Mouse (Mus musculus): ENCODE measurements at regions not wholly inside any gene's neighbourhood (a gene's known extent, or its start where the extent isn't known, plus 50 kb on each side); places are given as distances from the start of the nearest gene placed in this dataset.

GRCm38 (mm10) chr15:29356395-29356794 is 816.0 kb upstream of the Ctnnd2 start:
- Histone ChIP-seq H3K27ac (no peak overlapping the region), H3K9ac (ENCODE audit: low read depth, low read length) (no peak overlapping the region), H3K36me3 (ENCODE audit: insufficient read depth, low read length) (no peaks in the 10 kb centered on the region), H3K4me3 (replicated peaks; ENCODE audit: low read depth, low read length) (no peak overlapping the region), H3K27me3 (ENCODE audit: insufficient read depth, low read length) (no peaks in the 10 kb centered on the region), H3K4me1 (replicated peaks; ENCODE audit: insufficient read depth, low read length) (no peaks in the 10 kb centered on the region), H3K9me3 (replicated peaks; ENCODE audit: low read length) (no peaks in the 10 kb centered on the region), H3K4me2 (ENCODE audit: low read length) (no peak overlapping the region)
- DNase-seq (ENCODE audit: low spot score) (no peak), ATAC-seq (replicated peaks; ENCODE audit: low FRiP score, low read depth) (no peak)
- 74% methylated on average over 4 of the region's 4 CpGs for WGBS
- TF ChIP-seq CTCF (IDR thresholded peaks at IDR 0.05; ENCODE audit: low read depth): no peak

GRCm38 (mm10) chr15:29399881-29400280 is 772.5 kb upstream of the Ctnnd2 start:
- no peaks in the 10 kb centered on the region for H3K4me1 ChIP-seq (replicated peaks; ENCODE audit: insufficient read depth, low read length)
- H3K4me3 ChIP-seq (replicated peaks; ENCODE audit: low read depth, low read length): no peak overlapping the region
- DNase-seq (ENCODE audit: low spot score) (no peak), ATAC-seq (replicated peaks; ENCODE audit: low FRiP score, low read depth) (no peak)
- H3K9me3 ChIP-seq (replicated peaks; ENCODE audit: low read length): no peaks in the 10 kb centered on the region
- H3K36me3 ChIP-seq (ENCODE audit: insufficient read depth, low read length): no peaks in the 10 kb centered on the region
- H3K27me3 ChIP-seq (ENCODE audit: insufficient read depth, low read length): no peaks in the 10 kb centered on the region
- H3K27ac ChIP-seq: no peak overlapping the region
- no peak for TF ChIP-seq CTCF (IDR thresholded peaks at IDR 0.05; ENCODE audit: low read depth)
- no peak overlapping the region for H3K9ac ChIP-seq (ENCODE audit: low read depth, low read length)
- 86% methylated on average over 4 of the region's 4 CpGs for WGBS
- no peak overlapping the region for H3K4me2 ChIP-seq (ENCODE audit: low read length)

GRCm38 (mm10) chr15:29433033-29433739 is 739.2 kb upstream of the Ctnnd2 start:
- no peak for DNase-seq (ENCODE audit: low spot score)
- H3K4me1 ChIP-seq (replicated peaks; ENCODE audit: insufficient read depth, low read length): no peaks in the 10 kb centered on the region
- no peaks in the 10 kb centered on the region for H3K27me3 ChIP-seq (ENCODE audit: insufficient read depth, low read length)
- no peak overlapping the region for H3K9ac ChIP-seq (ENCODE audit: low read depth, low read length)
- ATAC-seq (replicated peaks; ENCODE audit: low FRiP score, low read depth): no peak
- H3K36me3 ChIP-seq (ENCODE audit: insufficient read depth, low read length): no peaks in the 10 kb centered on the region
- WGBS: 26% methylated on average over 4 of the region's 4 CpGs
- TF ChIP-seq CTCF (IDR thresholded peaks at IDR 0.05; ENCODE audit: low read depth): no peak
- no peaks in the 10 kb centered on the region for H3K9me3 ChIP-seq (replicated peaks; ENCODE audit: low read length)
- H3K27ac ChIP-seq: no peak overlapping the region
- no peak overlapping the region for H3K4me3 ChIP-seq (replicated peaks; ENCODE audit: low read depth, low read length)
- H3K4me2 ChIP-seq (ENCODE audit: low read length): no peak overlapping the region

DNA sequence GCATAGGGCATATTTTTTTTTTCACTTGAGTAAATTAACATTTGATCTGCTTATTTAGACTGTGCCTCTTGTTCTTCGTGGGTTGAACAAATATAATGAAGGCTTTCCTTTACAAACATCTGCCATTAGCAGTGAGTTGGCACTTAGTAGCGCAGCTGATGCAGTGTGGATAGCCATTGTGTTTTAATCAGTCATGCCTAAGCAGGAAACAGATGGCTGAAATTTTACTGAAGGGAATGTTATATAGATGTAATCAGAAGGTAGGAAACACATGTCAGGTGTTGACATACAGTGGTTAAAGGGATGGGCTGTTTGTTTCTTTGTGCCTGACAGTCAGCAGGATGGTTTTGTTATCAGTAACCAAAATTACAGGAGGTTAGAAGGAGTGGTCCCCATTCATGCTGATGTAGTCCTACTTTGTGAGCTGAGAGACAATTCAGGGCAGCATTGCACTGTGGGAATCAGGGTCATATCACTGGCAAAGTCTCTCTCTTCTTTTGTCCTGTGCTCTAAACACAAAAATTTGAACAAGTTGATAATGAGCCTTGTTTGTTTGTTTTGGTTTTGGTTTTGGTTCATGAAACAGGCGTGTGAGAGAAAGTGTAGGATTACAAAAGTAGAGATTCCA is 734.6 kb upstream of the Ctnnd2 start:
- Histone ChIP-seq H3K9me3 (replicated peaks; ENCODE audit: low read length) (no peaks in the 10 kb centered on the region), H3K9ac (ENCODE audit: low read depth, low read length) (no peak overlapping the region), H3K4me1 (replicated peaks; ENCODE audit: insufficient read depth, low read length) (no peaks in the 10 kb centered on the region), H3K4me3 (replicated peaks; ENCODE audit: low read depth, low read length) (no peak overlapping the region), H3K4me2 (ENCODE audit: low read length) (no peak overlapping the region), H3K27ac (no peak overlapping the region), H3K27me3 (ENCODE audit: insufficient read depth, low read length) (no peaks in the 10 kb centered on the region), H3K36me3 (ENCODE audit: insufficient read depth, low read length) (no peaks in the 10 kb centered on the region)
- WGBS: 59% methylated on average over 3 of the region's 3 CpGs
- no peak for TF ChIP-seq CTCF (IDR thresholded peaks at IDR 0.05; ENCODE audit: low read depth)
- DNase-seq (ENCODE audit: low spot score): peak; percentile 3
- ATAC-seq (replicated peaks; ENCODE audit: low FRiP score, low read depth): no peak

DNA sequence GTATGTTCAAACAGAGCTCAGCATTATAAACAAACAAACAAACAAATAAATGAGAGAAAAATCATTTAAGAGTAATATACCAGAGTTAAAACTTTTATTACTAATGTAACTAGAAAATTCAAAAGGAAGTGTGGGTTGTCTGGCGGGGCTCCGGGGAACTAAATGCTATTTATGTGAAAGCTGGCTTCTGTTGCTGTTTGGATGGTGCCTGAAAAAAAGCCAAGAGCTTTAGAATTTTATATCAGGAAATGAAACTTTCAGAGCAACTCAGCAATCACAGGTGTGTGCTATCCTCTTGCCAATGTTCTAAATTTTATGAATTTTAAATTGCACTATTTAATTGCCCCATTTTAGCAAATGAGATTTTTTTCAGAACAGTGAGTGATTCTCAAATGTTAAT is 724.5 kb upstream of the Ctnnd2 start:
- Histone ChIP-seq H3K27ac (no peak overlapping the region), H3K36me3 (ENCODE audit: insufficient read depth, low read length) (no peaks in the 10 kb centered on the region), H3K4me2 (ENCODE audit: low read length) (no peak overlapping the region), H3K27me3 (ENCODE audit: insufficient read depth, low read length) (no peaks in the 10 kb centered on the region), H3K9ac (ENCODE audit: low read depth, low read length) (no peak overlapping the region), H3K4me3 (replicated peaks; ENCODE audit: low read depth, low read length) (no peak overlapping the region), H3K4me1 (replicated peaks; ENCODE audit: insufficient read depth, low read length) (no peaks in the 10 kb centered on the region), H3K9me3 (replicated peaks; ENCODE audit: low read length) (no peaks in the 10 kb centered on the region)
- no peak for ATAC-seq (replicated peaks; ENCODE audit: low FRiP score, low read depth)
- no peak for TF ChIP-seq CTCF (IDR thresholded peaks at IDR 0.05; ENCODE audit: low read depth)
- 70% methylated on average over 2 of the region's 2 CpGs for WGBS
- DNase-seq (ENCODE audit: low spot score): no peak

DNA sequence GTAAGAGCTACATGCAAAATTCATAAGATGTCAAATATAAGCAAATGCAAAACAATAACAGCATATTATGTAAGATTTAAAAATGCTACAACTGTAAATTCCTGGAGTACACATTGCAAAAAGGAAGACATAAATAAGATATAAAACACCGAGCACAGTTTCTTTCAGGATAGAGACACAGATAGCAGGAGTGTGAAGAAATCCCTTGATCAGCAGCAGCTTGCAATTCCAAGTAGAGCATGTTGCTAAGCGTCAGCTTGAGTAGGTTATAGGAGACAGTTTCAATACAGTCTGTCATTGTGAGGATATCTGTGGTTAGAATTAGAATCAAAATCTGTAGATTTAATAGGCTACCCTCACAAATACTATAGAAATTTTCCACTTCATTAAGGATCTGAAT is 687.3 kb upstream of the Ctnnd2 start:
- Histone ChIP-seq H3K36me3 (ENCODE audit: insufficient read depth, low read length) (no peaks in the 10 kb centered on the region), H3K27ac (no peak overlapping the region), H3K4me3 (replicated peaks; ENCODE audit: low read depth, low read length) (no peak overlapping the region), H3K4me1 (replicated peaks; ENCODE audit: insufficient read depth, low read length) (no peaks in the 10 kb centered on the region), H3K9ac (ENCODE audit: low read depth, low read length) (no peak overlapping the region), H3K27me3 (ENCODE audit: insufficient read depth, low read length) (no peaks in the 10 kb centered on the region), H3K4me2 (ENCODE audit: low read length) (no peak overlapping the region), H3K9me3 (replicated peaks; ENCODE audit: low read length) (no peaks in the 10 kb centered on the region)
- WGBS: 81% methylated on average over 2 of the region's 2 CpGs
- ATAC-seq (replicated peaks; ENCODE audit: low FRiP score, low read depth): no peak
- TF ChIP-seq CTCF (IDR thresholded peaks at IDR 0.05; ENCODE audit: low read depth): no peak
- no peak for DNase-seq (ENCODE audit: low spot score)

All from kidney, postnatal 0 days (tissue).